Mouse (Mus musculus): ENCODE data around the gene Vasp. TPM values are rescaled to one million over a fixed set of nuclear protein-coding genes. Genes with fewer than 3 reads are reported as not detected.

Vasp gene
- 262 TPM for total RNA-seq (2023)

GRCm38 (mm10) chr7:19271238-19272172, at the start of gene Vasp:
Gene Vasp, minus strand, starts transcription at chr7:19271817.

GRCm38 (mm10) chr7:19309884-19310641, 38.4 kb upstream of the Vasp start, which contains the start of gene Fosb:
Gene Fosb, minus strand, starts transcription at chr7:19310051.

GRCm38 (mm10) chr7:19282385-19282784, 10.8 kb upstream of the Vasp start, which contains the start of gene Rtn2:
Gene Rtn2, plus strand, starts transcription at chr7:19282624.

GRCm38 (mm10) chr7:19279581-19280114, 8.0 kb upstream of the Vasp start, which contains the start of gene Ppm1n:
Gene Ppm1n, minus strand, starts transcription at chr7:19280064.

DNA sequence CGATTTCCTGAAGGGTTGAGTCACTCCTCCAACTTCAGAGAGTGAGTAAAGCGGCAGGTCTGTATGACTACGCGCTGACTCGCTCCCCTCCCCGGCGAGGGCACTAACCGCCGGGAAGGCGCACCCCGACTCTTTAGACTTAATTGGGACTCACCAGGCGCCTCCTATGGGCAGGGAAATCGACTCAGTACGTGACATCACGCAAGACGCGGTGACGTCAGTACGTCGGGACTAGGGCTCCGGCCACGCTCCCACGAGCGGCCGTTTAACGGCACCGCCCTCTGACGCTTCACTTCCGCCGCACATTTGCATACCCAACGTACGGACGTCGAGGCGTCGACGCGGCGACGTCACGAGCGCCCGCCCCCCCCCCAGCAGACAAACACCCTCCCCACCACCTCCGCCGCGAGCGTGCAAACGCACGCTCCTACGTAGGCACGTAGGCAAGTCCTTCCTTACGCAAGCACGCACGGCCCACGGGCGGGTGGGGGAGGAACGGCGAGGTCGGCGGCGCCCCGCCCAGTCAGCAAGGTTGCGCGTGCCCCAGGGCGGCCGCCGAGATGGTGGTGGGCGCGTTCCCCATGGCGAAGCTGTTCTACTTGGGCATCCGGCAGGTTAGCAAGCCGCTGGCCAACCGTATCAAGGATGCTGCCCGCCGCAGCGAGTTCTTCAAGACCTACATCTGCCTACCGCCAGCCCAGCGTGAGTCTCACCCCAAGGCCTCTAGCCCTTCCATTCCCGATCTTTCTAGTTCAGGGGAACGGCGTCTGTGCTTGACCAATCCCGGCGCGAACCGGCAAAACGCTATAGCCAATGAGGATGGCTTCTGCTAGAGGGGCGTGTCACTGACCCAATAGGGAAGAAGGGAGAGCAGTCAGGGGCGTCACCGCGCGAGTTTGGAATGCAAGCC, 43.5 kb downstream of the Vasp start, which contains the start of gene Opa3:
Gene Opa3 (plus strand): TSS at position 452 of the 910 bp plus-strand sequence.

DNA sequence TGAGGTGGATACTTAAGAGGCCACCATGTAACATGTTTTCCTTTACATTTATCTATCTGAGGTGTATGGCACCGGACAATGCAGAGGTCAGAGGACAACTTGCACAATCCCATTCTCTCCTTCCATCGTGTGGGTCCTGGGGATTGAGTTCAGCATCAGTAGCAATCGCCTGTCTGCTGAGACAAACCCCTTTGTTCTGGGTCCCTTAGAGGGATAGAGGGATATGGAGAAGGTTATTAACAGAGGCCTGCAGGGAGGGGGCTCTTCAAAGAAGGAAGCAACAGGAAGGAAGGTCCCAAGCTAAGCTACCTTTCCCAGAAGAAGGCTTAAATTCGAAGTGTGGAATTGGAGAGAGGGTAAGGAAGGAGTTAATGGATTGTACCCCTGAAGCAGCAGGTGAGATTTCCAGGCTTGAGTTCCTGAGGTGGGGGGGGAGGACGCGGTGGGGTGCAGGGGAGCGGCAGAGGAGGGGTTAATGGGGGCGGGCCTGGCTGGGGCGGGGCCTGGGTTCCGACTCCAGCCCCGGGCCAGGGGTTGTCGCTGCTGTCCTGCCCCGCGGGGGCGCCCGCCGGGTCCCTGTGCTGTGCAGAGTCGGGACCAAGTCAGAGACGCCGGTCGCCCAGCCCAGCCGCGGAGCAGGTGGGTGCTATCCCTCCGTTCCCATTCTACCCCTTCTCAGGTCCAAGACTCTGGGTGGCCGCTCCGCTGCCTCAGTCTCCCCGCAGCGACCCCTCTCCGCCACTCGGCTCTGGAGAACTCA, 59.4 kb downstream of the Vasp start, which contains the start of gene Gpr4:
Gene Gpr4 (plus strand): TSS at position 543 of the 760 bp plus-strand sequence.

Other genes starting within 250 kb of the Vasp start
- gene Foxa3, start 248.3 kb downstream of the Vasp start, total RNA-seq (2023) = not detected
- 90.4 TPM for gene Sympk, start 247.4 kb downstream of the Vasp start, total RNA-seq (2023)
- not detected for gene Rsph6a, start 217.1 kb downstream of the Vasp start, total RNA-seq (2023)
- 1.1 TPM for gene Dmwd, start 195.6 kb downstream of the Vasp start, total RNA-seq (2023)
- 3.8 TPM for gene Dmpk, start 188.0 kb downstream of the Vasp start, total RNA-seq (2023)
- gene Six5, start 177.2 kb downstream of the Vasp start, total RNA-seq (2023) = not detected
- gene Gm4969, start 153.4 kb downstream of the Vasp start, total RNA-seq (2023) = not detected
- 15.4 TPM for gene Fbxo46, start 152.0 kb downstream of the Vasp start, total RNA-seq (2023)
- 12.2 TPM for gene Qpctl, start 122.5 kb downstream of the Vasp start, total RNA-seq (2023)
- 62.7 TPM for gene Snrpd2, start 122.1 kb downstream of the Vasp start, total RNA-seq (2023)
- gene Gipr, start 105.7 kb downstream of the Vasp start, total RNA-seq (2023) = not detected
- 16.0 TPM for gene Eml2, start 95.4 kb downstream of the Vasp start, total RNA-seq (2023)
- gene Gpr4, start 59.3 kb downstream of the Vasp start, total RNA-seq (2023) = not detected
- gene Opa3, start 43.5 kb downstream of the Vasp start, total RNA-seq (2023) = 42.1 TPM
- 0.76 TPM for gene Ppm1n, start 8.2 kb upstream of the Vasp start, total RNA-seq (2023)
- not detected for gene Rtn2, start 10.8 kb upstream of the Vasp start, total RNA-seq (2023)
- 701 TPM for gene Fosb, start 38.2 kb upstream of the Vasp start, total RNA-seq (2023)
- gene Ercc1, start 73.0 kb upstream of the Vasp start, total RNA-seq (2023) = 67.1 TPM
- 9.0 TPM for gene Cd3eap, start 87.7 kb upstream of the Vasp start, total RNA-seq (2023)
- gene Ppp1r13l, start 87.9 kb upstream of the Vasp start, total RNA-seq (2023) = 1.3 TPM
- gene Ercc2, start 110.2 kb upstream of the Vasp start, total RNA-seq (2023) = 69.8 TPM
- 5.9 TPM for gene Klc3, start 132.3 kb upstream of the Vasp start, total RNA-seq (2023)
- gene Ckm, start 133.0 kb upstream of the Vasp start, total RNA-seq (2023) = not detected
- 26.5 TPM for gene Mark4, start 187.0 kb upstream of the Vasp start, total RNA-seq (2023)
- not detected for gene Exoc3l2, start 191.5 kb upstream of the Vasp start, total RNA-seq (2023)
- gene Bloc1s3, start 236.6 kb upstream of the Vasp start, total RNA-seq (2023) = 3.3 TPM
- gene Trappc6a, start 236.6 kb upstream of the Vasp start, total RNA-seq (2023) = 23.3 TPM
- gene Nkpd1, start 246.0 kb upstream of the Vasp start, total RNA-seq (2023) = not detected